Mouse (Mus musculus) heart, embryonic 11.5 days (tissue): ENCODE measurements at regions not wholly inside any gene's neighbourhood (a gene's known extent, or its start where the extent isn't known, plus 50 kb on each side); places are given as distances from the start of the nearest gene placed in this dataset.

Experiments used
- ATAC-seq: fragments of 200-750 bp; cut with Nextera tagmentation; replicated peaks from 2 replicates; pipeline ENCODE4 v1.8.0; 2017; ENCODE audit warnings: moderate library complexity; ENCODE audit not compliant: insufficient number of reproducible peaks, low FRiP score, low TSS enrichment
- H3K27ac ChIP-seq: fragments of 300-500 bp; sonication (generic); 2 replicates; pipeline ENCODE4 v1.5.1; 2014; ENCODE audit warnings: mild to moderate bottlenecking, low read depth, low read length
- H3K27me3 ChIP-seq: fragments of 300-500 bp; sonication (generic); 2 replicates; pipeline ENCODE4 v1.6.1; 2014; ENCODE audit warnings: mild to moderate bottlenecking, low read length, mixed read lengths; ENCODE audit not compliant: control insufficient read depth, insufficient read depth
- H3K36me3 ChIP-seq: fragments of 300-500 bp; sonication (generic); 2 replicates; pipeline ENCODE4 v1.6.1; 2014; ENCODE audit warnings: mild to moderate bottlenecking, low read length, moderate library complexity, mixed read lengths; ENCODE audit not compliant: control insufficient read depth, insufficient read depth
- H3K4me1 ChIP-seq: fragments of 300-500 bp; sonication (generic); 2 replicates; pipeline ENCODE4 v1.6.1; 2014; ENCODE audit warnings: low read length; ENCODE audit not compliant: control insufficient read depth, insufficient read depth
- H3K4me2 ChIP-seq: fragments of 300-500 bp; sonication (generic); 2 replicates; pipeline ENCODE4 v1.6.1; 2014; ENCODE audit warnings: mild to moderate bottlenecking, moderate library complexity
- H3K4me3 ChIP-seq: fragments of 300-500 bp; sonication (generic); 2 replicates; pipeline ENCODE4 v1.5.1; 2014; ENCODE audit warnings: low read depth, low read length
- H3K9ac ChIP-seq: fragments of 300-500 bp; sonication (generic); 2 replicates; pipeline ENCODE4 v1.6.1; 2014; ENCODE audit warnings: mild to moderate bottlenecking, low read depth, low read length, moderate library complexity
- H3K9me3 ChIP-seq: fragments of 300-500 bp; sonication (generic); replicated peaks from 2 replicates; pipeline ENCODE4 v1.6.1; 2016; ENCODE audit warnings: low read length; ENCODE audit not compliant: control insufficient read depth
- WGBS: fragments of 180-500 bp; shearing (Covaris S2); extraction: QIAGEN DNeasy Blood & Tissue Kit; methylation state at CpG from one replicate; pipeline ENCODE4 v1.1.7; 2014; ENCODE audit not compliant: insufficient replicate concordance; 5-methylcytosine and 5-hydroxymethylcytosine counted together

DNA sequence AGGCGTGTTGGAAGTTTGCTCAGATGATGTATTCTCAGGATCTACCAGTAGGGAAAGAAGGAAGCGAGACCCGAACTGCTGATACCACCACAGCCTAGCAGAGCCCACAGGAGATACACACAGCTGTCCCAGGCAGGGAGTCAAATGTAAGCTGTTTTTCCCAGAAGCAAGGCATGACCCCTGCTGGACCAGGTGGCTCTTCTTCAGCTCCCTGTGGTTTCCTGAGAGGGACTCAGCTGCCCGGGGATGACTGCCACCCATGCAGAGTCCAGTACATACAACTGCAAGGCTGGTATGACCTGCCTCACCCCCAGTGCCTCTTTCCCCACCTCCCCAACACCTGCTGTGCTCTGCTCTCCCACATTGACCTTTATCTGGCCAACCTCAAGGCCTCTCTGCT, 184.4 kb downstream of the Tmem132e start:
- Histone ChIP-seq H3K4me2 (no peak overlapping the region), H3K4me1 (no peaks in the 10 kb centered on the region), H3K9me3 (no peaks in the 10 kb centered on the region), H3K27ac (no peak overlapping the region), H3K36me3 (no peaks in the 10 kb centered on the region), H3K27me3 (peaks cover 2% of the 10 kb centered on the region; the same call in 1 of the 2 replicates), H3K9ac (no peak overlapping the region), H3K4me3 (no peak overlapping the region)
- ATAC-seq, result no peak
- whole genome bisulfite sequencing, result 57% methylated on average over 4 of the region's 4 CpGs

DNA sequence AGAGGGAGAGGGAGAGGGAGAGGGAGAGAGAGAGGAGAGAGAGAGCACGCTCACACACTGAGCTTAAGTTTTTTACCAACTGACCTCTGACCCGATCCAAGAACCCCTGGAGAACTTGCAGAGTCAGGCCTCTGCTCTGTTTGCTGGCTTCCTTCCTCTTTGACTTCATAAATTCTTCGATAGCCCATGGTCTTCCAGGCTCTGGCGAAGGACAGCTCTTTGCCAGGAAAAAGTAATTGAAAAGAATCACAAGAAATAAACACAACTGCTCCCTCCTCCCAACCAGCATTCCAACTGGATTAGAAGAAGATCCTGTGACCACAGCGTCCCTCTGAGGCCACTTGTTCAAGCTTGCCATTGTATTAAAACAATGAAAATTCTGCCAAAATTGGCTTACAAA, 182.8 kb downstream of the Tmem132e start:
- no peaks in the 10 kb centered on the region for H3K36me3 ChIP-seq
- no peak overlapping the region for H3K27ac ChIP-seq
- no peak overlapping the region for H3K9ac ChIP-seq
- no peaks in the 10 kb centered on the region for H3K9me3 ChIP-seq
- H3K4me1 ChIP-seq, result no peaks in the 10 kb centered on the region
- H3K27me3 ChIP-seq, result no peaks in the 10 kb centered on the region
- no peak overlapping the region for H3K4me3 ChIP-seq
- no peak overlapping the region for H3K4me2 ChIP-seq
- WGBS, result 39% methylated on average over 5 of the region's 5 CpGs
- no peak for ATAC-seq

DNA sequence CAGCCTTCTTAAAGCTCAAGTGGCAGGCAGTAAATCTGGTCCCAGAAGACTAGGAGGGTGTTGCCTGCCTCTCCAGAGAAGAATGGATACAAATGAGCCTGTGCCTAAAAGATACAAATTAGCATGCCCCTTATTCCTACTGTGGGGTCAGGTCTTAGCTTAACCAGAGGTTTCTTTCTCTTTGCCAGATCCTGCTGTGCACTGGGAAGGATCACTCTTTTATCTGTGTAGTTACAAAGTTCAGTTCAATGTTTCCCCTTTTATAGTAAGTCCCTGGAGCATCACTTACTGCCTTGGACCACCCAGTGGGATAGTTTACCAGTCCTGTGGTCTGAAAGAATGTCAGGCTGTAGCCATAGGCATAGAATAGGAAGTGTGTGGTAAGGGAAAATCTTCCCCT, 181.1 kb downstream of the Tmem132e start:
- no peaks in the 10 kb centered on the region for H3K4me1 ChIP-seq
- H3K9ac ChIP-seq, result no peak overlapping the region
- no peak for ATAC-seq

GRCm38 (mm10) chr11:82568219-82568676, 179.5 kb downstream of the Tmem132e start:
- Histone ChIP-seq H3K4me3 (no peak overlapping the region), H3K27me3 (no peaks in the 10 kb centered on the region), H3K36me3 (no peaks in the 10 kb centered on the region), H3K27ac (no peak overlapping the region), H3K9me3 (no peaks in the 10 kb centered on the region), H3K4me2 (no peak overlapping the region), H3K9ac (no peak overlapping the region), H3K4me1 (no peaks in the 10 kb centered on the region)
- ATAC-seq, result no peak
- 49% methylated on average over 2 of the region's 2 CpGs for WGBS

More for the DNA sequence above, 181.1 kb downstream of the Tmem132e start:
- no peaks in the 10 kb centered on the region for H3K36me3 ChIP-seq
- H3K4me3 ChIP-seq, result no peak overlapping the region
- H3K27ac ChIP-seq, result no peak overlapping the region
- H3K4me2 ChIP-seq, result no peak overlapping the region
- no peaks in the 10 kb centered on the region for H3K27me3 ChIP-seq
- H3K9me3 ChIP-seq, result no peaks in the 10 kb centered on the region

GRCm38 (mm10) chr11:82567014-82567685, 178.4 kb downstream of the Tmem132e start:
- ATAC-seq, result no peak
- no peaks in the 10 kb centered on the region for H3K27me3 ChIP-seq
- H3K4me1 ChIP-seq, result no peaks in the 10 kb centered on the region
- H3K27ac ChIP-seq, result no peak overlapping the region
- H3K36me3 ChIP-seq, result no peaks in the 10 kb centered on the region
- WGBS, result 61% methylated on average over 9 of the region's 9 CpGs
- H3K9ac ChIP-seq, result no peak overlapping the region
- no peak overlapping the region for H3K4me3 ChIP-seq
- no peak overlapping the region for H3K4me2 ChIP-seq
- H3K9me3 ChIP-seq, result no peaks in the 10 kb centered on the region

- Histone ChIP-seq H3K4me3 (no peak overlapping the region), H3K4me1 (no peaks in the 10 kb centered on the region), H3K9me3 (no peaks in the 10 kb centered on the region), H3K4me2 (no peak overlapping the region), H3K9ac (no peak overlapping the region), H3K27me3 (no peaks in the 10 kb centered on the region), H3K36me3 (no peaks in the 10 kb centered on the region), H3K27ac (no peak overlapping the region)
- WGBS, result 55% methylated on average over 4 of the region's 4 CpGs
- no peak for ATAC-seq
These were observed 177.4 kb downstream of the Tmem132e start for GRCm38 (mm10) chr11:82566092-82566491.

- Histone ChIP-seq H3K27me3 (no peaks in the 10 kb centered on the region), H3K4me3 (no peak overlapping the region), H3K9me3 (no peaks in the 10 kb centered on the region), H3K9ac (no peak overlapping the region), H3K4me1 (no peaks in the 10 kb centered on the region), H3K36me3 (no peaks in the 10 kb centered on the region), H3K27ac (no peak overlapping the region), H3K4me2 (no peak overlapping the region)
- WGBS, result 76% methylated on average over 10 of the region's 10 CpGs
- no peak for ATAC-seq
These were observed 175.5 kb downstream of the Tmem132e start for GRCm38 (mm10) chr11:82564181-82564580.

DNA sequence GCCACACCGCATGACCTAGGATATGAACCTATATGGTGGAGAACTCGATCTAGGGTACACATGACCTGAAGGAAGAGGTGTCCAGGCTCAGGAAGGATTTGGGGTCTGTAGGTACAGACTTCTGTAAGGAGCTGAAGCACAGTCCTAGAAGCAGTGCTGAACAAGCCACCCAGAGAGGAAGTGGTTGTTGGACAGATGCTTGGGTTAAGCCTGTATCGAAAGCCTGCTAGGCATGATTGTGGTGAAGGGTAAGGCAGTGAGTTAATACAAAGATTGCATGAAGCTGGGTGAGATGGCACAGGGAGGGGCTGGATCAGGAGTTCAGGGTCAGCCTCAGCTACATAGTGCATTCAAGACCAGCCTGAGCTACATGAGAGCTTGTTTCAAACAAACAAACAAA, 153.3 kb downstream of the Tmem132e start:
- Histone ChIP-seq H3K4me1 (no peaks in the 10 kb centered on the region), H3K9me3 (no peaks in the 10 kb centered on the region), H3K27me3 (no peaks in the 10 kb centered on the region), H3K4me2 (no peak overlapping the region), H3K9ac (no peak overlapping the region), H3K36me3 (no peaks in the 10 kb centered on the region), H3K27ac (no peak overlapping the region), H3K4me3 (no peak overlapping the region)
- WGBS, result 94% methylated on average over 3 of the region's 3 CpGs
- no peak for ATAC-seq

DNA sequence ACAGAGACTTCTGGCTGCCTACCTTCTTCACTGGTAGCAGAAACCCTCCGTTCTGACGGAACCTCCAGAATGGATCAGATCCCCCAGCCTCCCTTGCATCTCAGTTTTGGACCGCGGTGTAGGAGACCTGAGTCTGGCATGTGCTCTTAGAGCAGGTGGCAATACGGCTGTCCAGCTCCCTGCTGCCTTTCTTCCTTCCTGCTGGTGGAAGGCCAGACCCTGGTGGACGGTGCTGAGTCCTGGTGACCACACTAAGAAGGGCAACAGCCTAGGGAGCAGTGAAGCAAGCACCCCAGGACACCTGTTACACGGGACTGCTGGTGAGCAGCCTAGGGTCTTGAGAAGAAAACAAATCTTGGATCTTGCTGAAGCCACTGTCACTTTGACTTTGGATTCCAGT, 152.7 kb downstream of the Tmem132e start:
- Histone ChIP-seq H3K9me3 (no peaks in the 10 kb centered on the region), H3K36me3 (no peaks in the 10 kb centered on the region), H3K4me2 (no peak overlapping the region), H3K4me1 (no peaks in the 10 kb centered on the region), H3K27me3 (no peaks in the 10 kb centered on the region), H3K27ac (no peak overlapping the region), H3K4me3 (no peak overlapping the region), H3K9ac (no peak overlapping the region)
- ATAC-seq, result no peak
- 75% methylated on average over 7 of the region's 7 CpGs for WGBS
